Mouse (Mus musculus) olfactory bulb, adult 2 months (tissue): ENCODE results near the gene Ncf2.

Experiments used
- CTCF ChIP-seq: fragments of 200-500 bp; IDR thresholded peaks from 2 replicates; pipeline ENCODE4 v1.5.1; 2012; ENCODE audit warnings: low read depth, mild to moderate bottlenecking, low read length, moderate library complexity; ENCODE audit not compliant: insufficient read depth
- POLR2A ChIP-seq: fragments of 200-500 bp; IDR thresholded peaks from 2 replicates; pipeline ENCODE4 v1.6.1; 2012; ENCODE audit warnings: mild to moderate bottlenecking, low read depth, low read length, moderate library complexity; ENCODE audit not compliant: insufficient read depth

- no peak for TF ChIP-seq CTCF
- TF ChIP-seq POLR2A = no peak
Observed at GRCm38 (mm10) chr1:152838026-152838702, 38.2 kb downstream of the Ncf2 start.
